Mouse (Mus musculus): ENCODE data around the gene Tor1aip2. TPM values are rescaled to one million over a fixed set of nuclear protein-coding genes. Genes with fewer than 3 reads are reported as not detected.

The Tor1aip2 gene
- polyA plus RNA-seq, 1 experiment from 2014 or later: 67.0 TPM

- 73% methylated on average over 8 of the region's 8 CpGs for WGBS
- Histone ChIP-seq H3K27me3 (ENCODE audit: control insufficient read depth, insufficient read depth, low read length) (no peaks in the 10 kb centered on the region), H3K4me3 (ENCODE audit: low read depth, low read length) (no peak overlapping the region), H3K9me3 (ENCODE audit: control insufficient read depth, low read length) (no peaks in the 10 kb centered on the region), H3K4me2 (replicated peaks; ENCODE audit: low read depth) (no peak overlapping the region), H3K4me1 (replicated peaks; ENCODE audit: control insufficient read depth, insufficient read depth) (no peaks in the 10 kb centered on the region), H3K36me3 (ENCODE audit: control insufficient read depth, insufficient read depth, low read length) (peaks cover 8% of the 10 kb centered on the region), H3K27ac (replicated peaks) (no peak overlapping the region), H3K9ac (ENCODE audit: low read length) (no peak overlapping the region)
- DNase-seq (ENCODE audit: low spot score): no peak
- TF ChIP-seq EP300 (optimal IDR thresholded peaks at IDR 0.05) (no peak), CTCF (IDR thresholded peaks at IDR 0.05; ENCODE audit: low read depth) (no peak)
- no peak for ATAC-seq (ENCODE audit: low FRiP score, low TSS enrichment)
These were observed 10.2 kb upstream of the Tor1aip2 start for GRCm38 (mm10) chr1:156024831-156025503.

DNA sequence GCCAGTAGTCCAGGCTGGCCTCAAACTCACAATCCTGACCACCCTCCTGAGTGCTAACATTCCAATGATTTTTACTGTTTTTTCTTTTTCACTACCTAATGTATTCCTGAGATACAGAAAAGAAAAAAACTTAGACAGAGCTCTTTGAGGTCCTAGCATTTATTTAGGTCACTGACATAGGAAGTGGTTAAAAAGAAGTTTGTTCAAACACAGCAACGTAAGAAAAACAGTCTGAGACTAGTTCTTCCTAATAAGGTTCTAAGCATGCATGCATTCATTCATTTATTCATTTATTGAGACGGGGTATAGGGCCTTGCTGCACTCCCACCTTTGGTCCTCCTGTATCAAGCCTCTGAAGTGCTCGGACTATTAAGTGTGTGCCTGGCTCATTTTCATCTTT lies 7.4 kb upstream of the Tor1aip2 start:
- no peak overlapping the region for H3K4me3 ChIP-seq (ENCODE audit: low read depth, low read length)

DNA sequence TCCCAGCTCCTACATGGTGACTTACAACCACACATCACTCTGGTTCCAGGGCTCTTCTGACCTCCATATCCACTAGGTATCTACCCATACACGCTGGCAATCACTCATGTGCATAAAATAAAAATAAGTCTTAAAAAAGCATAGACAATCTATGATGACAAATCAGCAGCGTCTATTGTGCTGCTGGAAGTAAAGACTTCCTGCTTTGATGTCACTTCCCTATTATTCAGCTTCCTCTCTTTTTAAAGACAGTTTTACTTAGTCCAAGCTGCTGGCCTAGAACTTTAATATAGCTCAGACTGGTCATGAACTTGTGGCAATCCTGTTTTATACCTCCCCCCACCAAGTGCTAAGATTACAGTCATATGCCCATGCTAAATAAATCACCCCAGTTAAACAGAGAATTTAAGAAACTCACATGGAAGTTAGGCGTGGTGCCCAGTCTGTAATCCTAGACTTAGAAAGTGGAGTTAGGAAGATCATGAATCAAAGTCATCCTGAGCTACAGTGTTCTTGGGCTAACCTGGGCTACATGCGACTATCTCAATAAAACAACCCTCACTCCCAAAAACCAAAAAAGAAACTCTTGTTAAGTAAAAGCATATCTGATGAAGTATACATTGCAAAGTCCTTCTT lies 6.7 kb upstream of the Tor1aip2 start:
- H3K4me1 ChIP-seq (replicated peaks; ENCODE audit: control insufficient read depth, insufficient read depth): no peaks in the 10 kb centered on the region
- H3K27me3 ChIP-seq (ENCODE audit: control insufficient read depth, insufficient read depth, low read length): no peaks in the 10 kb centered on the region
- H3K9ac ChIP-seq (ENCODE audit: low read length): no peak overlapping the region
- DNase-seq (ENCODE audit: low spot score) (no peak), ATAC-seq (ENCODE audit: low FRiP score, low TSS enrichment) (no peak)
- WGBS: 77% methylated on average over 4 of the region's 4 CpGs
- TF ChIP-seq CTCF (IDR thresholded peaks at IDR 0.05; ENCODE audit: low read depth) (no peak), EP300 (optimal IDR thresholded peaks at IDR 0.05) (no peak)
- no peak overlapping the region for H3K4me2 ChIP-seq (replicated peaks; ENCODE audit: low read depth)
- H3K27ac ChIP-seq (replicated peaks): no peak overlapping the region
- no peaks in the 10 kb centered on the region for H3K9me3 ChIP-seq (ENCODE audit: control insufficient read depth, low read length)
- H3K36me3 ChIP-seq (ENCODE audit: control insufficient read depth, insufficient read depth, low read length): peaks cover 17% of the 10 kb centered on the region
- H3K4me3 ChIP-seq (ENCODE audit: low read depth, low read length): no peak overlapping the region

More for the DNA sequence above, 7.4 kb upstream of the Tor1aip2 start:
- no peaks in the 10 kb centered on the region for H3K4me1 ChIP-seq (replicated peaks; ENCODE audit: control insufficient read depth, insufficient read depth)
- H3K27me3 ChIP-seq (ENCODE audit: control insufficient read depth, insufficient read depth, low read length): no peaks in the 10 kb centered on the region
- no peak for DNase-seq (ENCODE audit: low spot score)
- H3K4me2 ChIP-seq (replicated peaks; ENCODE audit: low read depth): no peak overlapping the region
- ATAC-seq (ENCODE audit: low FRiP score, low TSS enrichment): no peak
- no peaks in the 10 kb centered on the region for H3K9me3 ChIP-seq (ENCODE audit: control insufficient read depth, low read length)
- H3K9ac ChIP-seq (ENCODE audit: low read length): no peak overlapping the region
- no peak overlapping the region for H3K27ac ChIP-seq (replicated peaks)
- peaks cover 15% of the 10 kb centered on the region for H3K36me3 ChIP-seq (ENCODE audit: control insufficient read depth, insufficient read depth, low read length)
- WGBS: 86% methylated on average over 3 of the region's 3 CpGs
- TF ChIP-seq CTCF (IDR thresholded peaks at IDR 0.05; ENCODE audit: low read depth) (no peak), EP300 (optimal IDR thresholded peaks at IDR 0.05) (no peak)

DNA sequence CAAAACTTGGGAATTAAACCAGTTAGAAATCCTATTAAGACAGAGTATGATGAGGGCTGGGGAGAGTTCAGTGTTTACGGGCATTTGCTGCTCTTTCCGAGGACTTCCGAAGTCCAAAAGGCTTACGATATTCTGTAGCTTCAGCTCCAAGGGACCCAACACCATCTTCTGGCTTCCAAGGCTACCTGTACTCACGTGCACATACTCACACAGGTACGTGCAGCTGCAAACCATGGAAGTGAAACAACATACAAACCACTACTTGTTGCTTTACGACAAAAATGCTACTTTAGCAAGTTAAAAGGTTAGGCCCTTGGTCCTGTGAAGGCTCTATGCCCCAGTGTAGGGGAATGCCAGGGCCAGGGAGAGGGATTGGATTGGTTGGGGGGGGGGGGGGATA lies 1.3 kb upstream of the Tor1aip2 start:
- H3K36me3 ChIP-seq (ENCODE audit: control insufficient read depth, insufficient read depth, low read length): peaks cover 15% of the 10 kb centered on the region
- H3K4me3 ChIP-seq (ENCODE audit: low read depth, low read length): no peak overlapping the region
- no peak for ATAC-seq (ENCODE audit: low FRiP score, low TSS enrichment)
- TF ChIP-seq EP300 (optimal IDR thresholded peaks at IDR 0.05): no peak
- no peak for TF ChIP-seq CTCF (IDR thresholded peaks at IDR 0.05; ENCODE audit: low read depth)
- no peak overlapping the region for H3K4me2 ChIP-seq (replicated peaks; ENCODE audit: low read depth)
- no peak for DNase-seq (ENCODE audit: low spot score)
- H3K27ac ChIP-seq (replicated peaks): no peak overlapping the region
- no peak overlapping the region for H3K9ac ChIP-seq (ENCODE audit: low read length)
- peaks cover 3% of the 10 kb centered on the region; the same call in 1 of the 2 replicates for H3K4me1 ChIP-seq (replicated peaks; ENCODE audit: control insufficient read depth, insufficient read depth)
- H3K9me3 ChIP-seq (ENCODE audit: control insufficient read depth, low read length): no peaks in the 10 kb centered on the region
- H3K27me3 ChIP-seq (ENCODE audit: control insufficient read depth, insufficient read depth, low read length): no peaks in the 10 kb centered on the region
- 96% methylated on average over 7 of the region's 7 CpGs for WGBS

DNA sequence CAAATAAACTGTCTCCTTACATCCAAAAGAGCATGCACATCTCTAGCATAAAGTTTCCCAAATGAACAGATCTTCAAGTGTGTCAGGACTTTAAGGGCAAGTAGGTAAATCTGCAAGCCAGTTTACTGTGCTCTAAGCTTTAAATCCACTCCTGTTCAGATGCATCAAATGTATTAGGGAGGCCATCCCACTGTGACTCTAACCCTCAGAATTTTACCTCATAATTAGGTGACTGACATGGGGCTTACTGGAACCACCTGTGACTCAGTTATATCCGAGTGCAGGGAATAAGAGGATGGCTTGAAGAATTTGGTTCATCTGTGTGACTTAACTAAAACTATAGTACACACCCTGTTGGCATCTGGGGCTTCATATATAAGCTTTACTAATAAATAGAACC lies 542 bp upstream of the Tor1aip2 start:
- H3K27me3 ChIP-seq (ENCODE audit: control insufficient read depth, insufficient read depth, low read length): no peaks in the 10 kb centered on the region
- 0 out of 2 replicates have a peak overlapping the region, but pooled peaks have one; percentile 18 for H3K27ac ChIP-seq (replicated peaks)

More for the DNA sequence above, 542 bp upstream of the Tor1aip2 start:
- ATAC-seq (ENCODE audit: low FRiP score, low TSS enrichment) (no peak), DNase-seq (ENCODE audit: low spot score) (no peak)
- peak overlapping the region; percentile 94 for H3K9ac ChIP-seq (ENCODE audit: low read length)
- H3K4me1 ChIP-seq (replicated peaks; ENCODE audit: control insufficient read depth, insufficient read depth): peaks cover 3% of the 10 kb centered on the region; the same call in 1 of the 2 replicates
- H3K36me3 ChIP-seq (ENCODE audit: control insufficient read depth, insufficient read depth, low read length): peaks cover 11% of the 10 kb centered on the region
- H3K9me3 ChIP-seq (ENCODE audit: control insufficient read depth, low read length): no peaks in the 10 kb centered on the region
- TF ChIP-seq CTCF (IDR thresholded peaks at IDR 0.05; ENCODE audit: low read depth) (no peak), EP300 (optimal IDR thresholded peaks at IDR 0.05) (no peak)
- peak overlapping the region; percentile 63 for H3K4me2 ChIP-seq (replicated peaks; ENCODE audit: low read depth)
- WGBS: 9% methylated on average over 1 of the region's 1 CpGs
- peak overlapping the region; percentile 82 for H3K4me3 ChIP-seq (ENCODE audit: low read depth, low read length)

All from stomach, postnatal 0 days (tissue).